Mouse (Mus musculus) stomach, postnatal 0 days (tissue): ENCODE results near the gene Arsa. TPM values are rescaled to one million over a fixed set of nuclear protein-coding genes. Genes with fewer than 3 reads are reported as not detected.

Source experiments
- ATAC-seq: fragments of 200-750 bp; cut with Nextera tagmentation; 2 replicates; pipeline ENCODE4 v1.8.0; 2017; ENCODE audit not compliant: low FRiP score, low TSS enrichment
- DNase-seq: peaks from one replicate; pipeline ENCODE4 v3.0.0-alpha.2; 2016; ENCODE audit warnings: low spot score
- H3K27ac ChIP-seq: fragments of 300-500 bp; sonication (generic); replicated peaks from 2 replicates; pipeline ENCODE4 v1.5.1; 2014; ENCODE audit warnings: mild to moderate bottlenecking, control low read depth
- H3K27me3 ChIP-seq: fragments of 300-500 bp; sonication (generic); 2 replicates; pipeline ENCODE4 v1.6.1; 2014; ENCODE audit warnings: low read length; ENCODE audit not compliant: control insufficient read depth, insufficient read depth
- H3K36me3 ChIP-seq: fragments of 300-500 bp; sonication (generic); 2 replicates; pipeline ENCODE4 v1.6.1; 2014; ENCODE audit warnings: low read length, mixed read lengths; ENCODE audit not compliant: control insufficient read depth, insufficient read depth
- H3K4me1 ChIP-seq: fragments of 300-500 bp; sonication (generic); replicated peaks from 2 replicates; pipeline ENCODE4 v1.6.1; 2014; ENCODE audit warnings: antibody characterized with exemption; ENCODE audit not compliant: control insufficient read depth, insufficient read depth
- H3K4me2 ChIP-seq: fragments of 300-500 bp; sonication (generic); replicated peaks from 2 replicates; pipeline ENCODE4 v1.6.1; 2014; ENCODE audit warnings: low read depth, mild to moderate bottlenecking, control low read depth, moderate library complexity
- H3K4me3 ChIP-seq: fragments of 300-500 bp; sonication (generic); 2 replicates; pipeline ENCODE4 v1.5.1; 2014; ENCODE audit warnings: low read depth, low read length, control low read depth
- H3K9ac ChIP-seq: fragments of 300-500 bp; sonication (generic); 2 replicates; pipeline ENCODE4 v1.6.1; 2014; ENCODE audit warnings: mild to moderate bottlenecking, low read length, control low read depth, mixed read lengths
- H3K9me3 ChIP-seq: fragments of 300-500 bp; sonication (generic); 2 replicates; pipeline ENCODE4 v1.6.1; 2016; ENCODE audit warnings: low read length; ENCODE audit not compliant: control insufficient read depth
- CTCF ChIP-seq: IDR thresholded peaks from 2 replicates; pipeline ENCODE4 v1.5.1; 2016; ENCODE audit warnings: antibody characterized with exemption, low read depth, mild to moderate bottlenecking, moderate library complexity
- EP300 ChIP-seq: optimal IDR thresholded peaks from 2 replicates; pipeline ENCODE3; 2016; ENCODE audit warnings: antibody characterized with exemption
- WGBS: fragments of 180-500 bp; shearing (Covaris S2); extraction: QIAGEN DNeasy Blood & Tissue Kit; methylation state at CpG from one replicate; pipeline ENCODE4 v1.1.7; 2014; 5-methylcytosine and 5-hydroxymethylcytosine counted together
- polyA plus RNA-seq: library from polyadenylated mRNA; unstranded; fragments of >200 nt; fragmentation: Nextera tagmentation; extraction: Ambion mirVana; gene quantifications from 2 replicates; pipeline ENCODE4 v1.2.1, GENCODE M21; 2015

Arsa gene
- polyA plus RNA-seq, 1 experiment from 2014 or later: 10.3 TPM

DNA sequence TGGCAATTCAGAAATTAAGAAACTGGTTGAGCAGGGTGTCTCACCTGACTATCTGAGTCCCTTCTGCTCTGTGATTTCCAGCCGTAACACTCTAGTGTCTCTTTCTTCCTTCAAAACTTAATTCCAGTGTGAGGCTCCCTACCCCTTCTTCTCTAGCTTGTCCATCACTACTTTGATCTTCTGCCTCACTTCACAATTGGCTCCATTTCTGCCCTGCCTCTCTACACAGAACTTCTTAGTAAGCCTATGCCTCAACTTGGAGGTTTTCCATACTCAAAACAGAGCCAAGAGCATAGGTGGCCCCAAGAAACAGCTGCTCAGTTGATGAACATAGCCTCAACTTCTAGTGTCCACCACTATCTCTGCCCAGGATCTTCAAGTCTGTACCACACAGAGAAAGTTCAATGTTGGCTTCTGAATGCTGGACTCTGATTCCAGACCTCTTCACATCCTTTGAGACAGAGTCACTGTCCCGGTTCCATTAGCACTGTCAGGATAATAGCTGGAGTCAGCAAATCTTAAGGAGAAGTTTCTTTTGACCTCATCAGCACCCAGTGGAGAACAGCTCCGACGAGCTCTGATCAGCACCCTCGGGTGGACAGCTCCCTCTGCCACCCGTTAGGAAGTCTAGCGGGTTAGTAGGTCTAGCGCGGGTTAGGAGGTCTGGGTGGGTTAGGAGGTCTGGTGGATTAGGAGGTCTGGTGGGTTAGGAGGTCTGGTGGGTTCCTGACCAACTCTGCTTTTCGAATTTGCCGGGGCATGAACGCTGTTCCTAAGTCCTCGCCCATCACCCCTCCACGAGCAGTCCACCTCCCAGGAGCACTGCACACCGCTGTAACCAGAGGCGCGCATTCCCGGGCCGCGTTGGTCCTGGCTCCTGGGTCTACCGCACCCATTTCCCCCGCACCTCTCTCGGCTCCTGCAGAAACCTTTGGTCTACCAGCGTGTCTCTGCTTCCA is 24.0 kb downstream of the Arsa start:
- 6% methylated on average over 22 of the region's 24 CpGs for WGBS
- H3K27me3 ChIP-seq: no peaks in the 10 kb centered on the region
- H3K4me3 ChIP-seq: peak overlapping the region; percentile 33; the same call in 1 of the 2 replicates

DNA sequence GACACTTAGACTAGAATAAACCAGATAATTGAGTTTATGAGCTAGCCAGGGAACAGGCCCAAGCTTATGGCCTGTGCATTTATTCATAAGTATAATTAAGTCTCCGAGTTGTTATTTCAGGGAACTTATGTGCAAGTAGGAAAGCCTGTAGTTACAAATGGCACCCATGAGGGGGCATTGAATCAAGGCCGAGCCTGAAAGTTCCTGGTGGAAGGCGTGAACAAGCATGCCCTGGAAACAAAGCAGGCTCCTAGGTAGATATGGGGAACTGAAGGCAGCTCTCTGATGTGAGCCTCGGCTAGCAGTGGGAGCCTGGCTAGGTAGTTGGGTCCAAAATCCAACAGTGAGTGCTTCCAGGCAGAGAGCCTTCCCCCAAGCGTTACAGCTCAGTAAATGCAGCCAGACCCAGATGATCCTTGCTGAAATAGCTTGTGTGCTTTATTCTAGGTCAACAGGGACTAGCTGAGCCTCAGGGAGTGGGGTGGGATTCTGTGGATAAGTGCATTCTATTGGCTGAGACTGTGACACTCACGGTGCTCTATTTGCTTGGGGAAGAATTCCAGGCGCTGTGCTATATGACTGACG is 34.6 kb downstream of the Arsa start:
- no peak overlapping the region for H3K27ac ChIP-seq
- H3K4me3 ChIP-seq: no peak overlapping the region
- no peak for TF ChIP-seq EP300
- TF ChIP-seq CTCF: peak; percentile 58
- H3K9me3 ChIP-seq: no peaks in the 10 kb centered on the region
- no peaks in the 10 kb centered on the region for H3K36me3 ChIP-seq
- no peaks in the 10 kb centered on the region for H3K27me3 ChIP-seq
- no peak; the same call in 1 of the 2 replicates for ATAC-seq
- no peak overlapping the region for H3K9ac ChIP-seq
- DNase-seq: no peak
- no peaks in the 10 kb centered on the region for H3K4me1 ChIP-seq
- 29% methylated on average over 8 of the region's 8 CpGs for WGBS
- no peak overlapping the region for H3K4me2 ChIP-seq

More for the DNA sequence above, 24.0 kb downstream of the Arsa start:
- no peaks in the 10 kb centered on the region for H3K9me3 ChIP-seq
- ATAC-seq (peak; percentile 62), DNase-seq (peak; percentile 82)
- H3K36me3 ChIP-seq: no peaks in the 10 kb centered on the region
- no peak for TF ChIP-seq EP300
- TF ChIP-seq CTCF: 0 out of 2 replicates have a peak, but pooled peaks have one; percentile 9
- peak overlapping the region; percentile 55; the same call in 1 of the 2 replicates for H3K4me2 ChIP-seq
- 0 out of 2 replicates have a peak, but pooled peaks cover 3% of the 10 kb centered on the region for H3K4me1 ChIP-seq
- no peak overlapping the region for H3K9ac ChIP-seq
- H3K27ac ChIP-seq: no peak overlapping the region

DNA sequence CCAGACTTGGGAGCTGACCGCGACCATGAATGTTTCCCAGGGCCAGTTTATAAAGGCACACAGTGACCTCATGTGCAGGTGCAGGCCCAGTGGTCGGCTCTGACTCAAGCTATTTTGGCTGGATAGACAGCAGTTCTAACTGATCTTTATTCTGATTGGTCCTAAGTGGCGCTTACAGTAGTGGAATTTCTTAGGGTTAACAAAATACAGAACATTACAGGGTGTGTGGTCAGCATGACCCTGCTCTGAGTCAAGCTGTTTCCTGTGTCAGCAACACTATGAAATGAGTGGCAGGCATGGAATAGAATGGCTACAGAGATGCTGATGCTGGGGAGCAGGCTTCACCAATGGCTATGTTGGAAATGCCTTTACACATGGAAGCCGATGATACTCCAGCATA is 41.3 kb downstream of the Arsa start:
- Histone ChIP-seq H3K9ac (no peak overlapping the region), H3K4me3 (no peak overlapping the region), H3K36me3 (no peaks in the 10 kb centered on the region), H3K27me3 (no peaks in the 10 kb centered on the region), H3K9me3 (no peaks in the 10 kb centered on the region), H3K27ac (no peak overlapping the region), H3K4me2 (no peak overlapping the region), H3K4me1 (no peaks in the 10 kb centered on the region)
- no peak for TF ChIP-seq EP300
- TF ChIP-seq CTCF: no peak
- no peak for ATAC-seq
- 89% methylated on average over 5 of the region's 5 CpGs for WGBS
- no peak for DNase-seq

DNA sequence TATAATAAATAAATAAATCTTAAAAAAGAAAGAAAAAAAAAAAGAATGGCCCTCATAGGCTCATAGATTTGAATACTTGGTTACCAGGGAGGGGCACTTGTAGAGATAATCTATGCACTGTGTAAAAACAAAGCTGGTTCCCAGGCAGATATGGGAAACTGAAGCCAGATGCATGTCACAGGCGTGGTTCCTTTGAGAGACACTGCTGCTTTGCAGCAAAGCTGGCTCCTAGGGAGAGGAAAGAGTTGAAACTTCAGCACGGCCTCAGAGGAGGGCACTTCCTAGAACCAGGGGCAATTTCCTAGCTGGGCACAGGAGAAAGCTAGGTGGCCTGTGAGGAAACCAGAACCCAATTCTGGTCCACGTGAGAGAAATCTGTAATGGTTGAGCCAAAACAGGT is 43.1 kb downstream of the Arsa start:
- H3K9ac ChIP-seq: no peak overlapping the region
- H3K36me3 ChIP-seq: no peaks in the 10 kb centered on the region
- no peak overlapping the region for H3K27ac ChIP-seq
- DNase-seq (no peak), ATAC-seq (no peak)
- H3K4me2 ChIP-seq: no peak overlapping the region
- no peaks in the 10 kb centered on the region for H3K9me3 ChIP-seq
- TF ChIP-seq CTCF: no peak
- no peak for TF ChIP-seq EP300
- WGBS: 77% methylated on average over 3 of the region's 3 CpGs
- H3K27me3 ChIP-seq: no peaks in the 10 kb centered on the region
- H3K4me1 ChIP-seq: no peaks in the 10 kb centered on the region
- no peak overlapping the region for H3K4me3 ChIP-seq

DNA sequence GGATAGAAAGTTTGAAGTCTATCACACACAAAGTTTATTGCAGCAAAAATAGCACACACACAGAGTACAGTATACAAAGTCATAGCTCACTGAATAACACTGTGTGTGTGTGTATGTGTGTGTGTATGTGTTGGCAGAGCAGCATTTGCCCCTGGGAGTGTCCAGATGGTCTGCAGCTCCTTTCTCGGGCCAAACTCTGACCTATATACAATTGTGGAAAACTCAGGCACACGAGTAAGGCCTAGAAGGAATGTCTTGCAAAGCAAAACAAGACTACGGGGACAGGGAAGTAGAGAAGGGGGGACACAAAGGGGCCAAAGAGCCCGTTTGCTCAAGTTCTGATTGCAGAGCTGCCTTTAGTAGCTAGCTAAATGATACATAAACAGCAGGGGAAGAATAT is 44.3 kb downstream of the Arsa start:
- Histone ChIP-seq H3K36me3 (no peaks in the 10 kb centered on the region), H3K9ac (no peak overlapping the region), H3K27me3 (no peaks in the 10 kb centered on the region), H3K4me1 (no peaks in the 10 kb centered on the region), H3K4me3 (no peak overlapping the region), H3K4me2 (no peak overlapping the region), H3K27ac (no peak overlapping the region), H3K9me3 (no peaks in the 10 kb centered on the region)
- WGBS: 78% methylated on average over 4 of the region's 4 CpGs
- no peak for DNase-seq
- TF ChIP-seq CTCF: no peak
- ATAC-seq: no peak

DNA sequence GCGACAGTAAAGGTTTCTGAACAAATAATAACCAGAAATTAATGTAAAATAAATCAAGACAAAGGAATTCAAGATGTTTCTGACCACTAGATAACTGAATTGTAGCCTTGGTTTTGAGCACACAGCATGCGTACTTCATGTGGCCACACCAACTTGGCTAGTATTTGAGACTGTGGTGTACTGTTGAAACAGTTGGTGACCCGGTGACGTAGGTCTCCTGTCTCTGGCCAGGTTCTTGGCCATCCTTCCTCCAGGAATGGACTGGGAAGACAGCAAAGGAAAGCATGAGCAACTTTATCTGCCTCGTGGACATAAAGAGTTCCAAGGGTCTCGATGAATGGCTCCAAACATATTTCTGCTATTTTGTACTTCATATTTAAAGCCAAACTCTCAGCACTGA is 45.4 kb downstream of the Arsa start:
- H3K27me3 ChIP-seq: no peaks in the 10 kb centered on the region
- H3K36me3 ChIP-seq: no peaks in the 10 kb centered on the region
- DNase-seq (no peak), ATAC-seq (no peak)
- no peak overlapping the region for H3K4me2 ChIP-seq
- TF ChIP-seq EP300 (no peak), CTCF (no peak)
- no peak overlapping the region for H3K9ac ChIP-seq
- no peak overlapping the region for H3K4me3 ChIP-seq
- H3K9me3 ChIP-seq: no peaks in the 10 kb centered on the region
- WGBS: 90% methylated on average over 6 of the region's 6 CpGs
- H3K27ac ChIP-seq: no peak overlapping the region
- no peaks in the 10 kb centered on the region for H3K4me1 ChIP-seq
